Mouse (Mus musculus): ENCODE results near the gene Vps29.

The Vps29 gene

GRCm38 (mm10) chr5:122397495-122397894 is 43.3 kb downstream of the Vps29 start:
- in situ Hi-C loops (cut with MseI, MboI), result no loop called here

DNA sequence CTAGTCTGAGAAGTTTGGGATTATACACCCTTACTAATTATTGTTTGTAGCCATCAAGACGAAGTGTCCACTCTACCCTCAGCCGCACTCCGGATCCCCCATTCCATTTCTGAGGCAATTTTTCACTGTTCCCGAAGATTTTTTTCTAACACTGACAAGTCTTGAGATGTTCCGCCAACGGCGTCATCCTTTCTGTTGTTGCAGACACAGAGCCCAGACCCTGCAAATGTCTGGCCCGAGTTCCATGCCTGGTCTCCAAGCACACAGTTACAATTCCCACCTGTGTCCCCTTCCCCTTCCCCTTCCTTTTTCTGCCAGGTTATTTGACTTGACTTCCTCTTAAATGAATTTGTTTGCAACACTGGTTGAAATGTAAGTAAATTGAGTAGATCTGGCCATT is 45.7 kb downstream of the Vps29 start:
- in situ Hi-C loops (cut with MseI, MboI), result no loop called here

DNA sequence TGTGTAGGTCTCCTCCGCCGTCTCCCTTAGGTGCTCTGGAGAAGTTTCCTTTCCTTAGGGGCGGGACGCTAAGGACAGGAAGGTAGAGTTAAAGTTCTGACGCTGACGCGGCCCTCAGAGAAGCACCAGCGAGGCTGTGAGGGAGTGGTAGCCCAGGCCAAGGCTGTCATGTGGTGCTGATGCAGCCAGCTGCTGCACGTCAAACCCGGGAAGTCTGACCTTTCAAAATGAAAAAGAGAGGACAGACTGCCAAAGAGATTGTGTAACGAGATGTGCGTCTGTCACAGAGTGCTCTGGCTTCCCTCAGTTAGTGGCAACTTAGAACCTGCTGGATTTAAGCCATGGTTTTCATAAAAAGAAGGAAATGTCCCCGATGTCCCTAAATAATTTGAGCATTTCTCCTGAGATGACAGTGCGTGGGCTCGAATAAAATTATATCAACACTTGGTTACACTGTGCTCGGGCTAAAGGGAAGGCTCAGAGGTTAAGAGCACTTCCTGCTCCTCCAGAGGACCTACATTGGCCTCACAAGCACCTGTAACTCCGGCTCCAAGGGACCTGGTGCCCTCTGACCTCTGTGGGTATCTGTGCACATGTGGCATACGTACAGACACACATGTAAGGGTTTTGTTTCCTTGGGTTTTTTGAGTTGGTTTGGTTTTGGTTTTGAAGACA is 46.6 kb downstream of the Vps29 start:
- in situ Hi-C loops (cut with MseI, MboI), result no loop called here

- in situ Hi-C loops (cut with MseI, MboI), result no loop called here
Measured at GRCm38 (mm10) chr5:122401303-122401640, 47.1 kb downstream of the Vps29 start.

DNA sequence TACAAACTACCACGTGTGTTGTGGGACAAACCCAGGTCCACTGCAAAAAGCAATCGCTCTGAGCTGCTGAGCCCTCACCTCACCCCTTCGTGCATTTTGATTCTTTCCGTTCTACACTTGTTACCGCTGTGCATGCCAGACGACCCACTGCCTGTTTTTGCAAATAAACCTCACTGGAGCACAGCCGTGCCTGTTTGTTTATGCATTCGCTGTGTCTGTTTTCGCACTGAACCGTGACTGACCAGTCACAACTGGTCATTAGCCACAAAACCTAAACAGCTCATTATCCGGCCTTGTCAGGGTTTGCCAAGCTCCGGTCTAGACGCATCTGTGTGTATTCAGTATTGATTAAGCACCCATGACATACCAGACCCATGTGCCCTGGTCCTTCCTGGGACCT is 48.0 kb downstream of the Vps29 start:
- in situ Hi-C loops (cut with MseI, MboI), result no loop called here

GRCm38 (mm10) chr5:122402772-122403171 is 48.6 kb downstream of the Vps29 start:
- in situ Hi-C loops (cut with MseI, MboI), result no loop called here

DNA sequence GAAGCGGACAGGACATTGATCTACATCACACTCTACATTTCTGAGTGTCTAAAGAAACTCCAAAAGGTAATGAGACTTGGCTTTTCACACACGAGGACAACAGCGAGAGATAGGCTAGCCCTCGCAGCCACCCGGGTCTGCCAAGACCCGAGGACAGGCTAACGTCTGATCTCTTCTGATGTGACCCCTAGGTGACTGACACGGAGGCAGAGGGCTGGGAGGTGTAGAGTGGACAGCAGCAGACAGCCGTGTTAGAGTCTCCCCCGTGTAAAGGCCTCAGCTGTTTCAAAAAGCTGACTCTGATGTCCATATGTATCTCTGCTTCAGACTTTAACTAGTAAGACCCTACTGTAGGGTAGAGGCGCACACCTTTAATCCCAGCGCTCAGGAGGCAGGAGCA is 49.2 kb downstream of the Vps29 start:
- in situ Hi-C loops (cut with MseI, MboI), result no loop called here

GRCm38 (mm10) chr5:122405537-122405936 is 51.4 kb downstream of the Vps29 start:
- in situ Hi-C loops (cut with MseI, MboI), result no loop called here

DNA sequence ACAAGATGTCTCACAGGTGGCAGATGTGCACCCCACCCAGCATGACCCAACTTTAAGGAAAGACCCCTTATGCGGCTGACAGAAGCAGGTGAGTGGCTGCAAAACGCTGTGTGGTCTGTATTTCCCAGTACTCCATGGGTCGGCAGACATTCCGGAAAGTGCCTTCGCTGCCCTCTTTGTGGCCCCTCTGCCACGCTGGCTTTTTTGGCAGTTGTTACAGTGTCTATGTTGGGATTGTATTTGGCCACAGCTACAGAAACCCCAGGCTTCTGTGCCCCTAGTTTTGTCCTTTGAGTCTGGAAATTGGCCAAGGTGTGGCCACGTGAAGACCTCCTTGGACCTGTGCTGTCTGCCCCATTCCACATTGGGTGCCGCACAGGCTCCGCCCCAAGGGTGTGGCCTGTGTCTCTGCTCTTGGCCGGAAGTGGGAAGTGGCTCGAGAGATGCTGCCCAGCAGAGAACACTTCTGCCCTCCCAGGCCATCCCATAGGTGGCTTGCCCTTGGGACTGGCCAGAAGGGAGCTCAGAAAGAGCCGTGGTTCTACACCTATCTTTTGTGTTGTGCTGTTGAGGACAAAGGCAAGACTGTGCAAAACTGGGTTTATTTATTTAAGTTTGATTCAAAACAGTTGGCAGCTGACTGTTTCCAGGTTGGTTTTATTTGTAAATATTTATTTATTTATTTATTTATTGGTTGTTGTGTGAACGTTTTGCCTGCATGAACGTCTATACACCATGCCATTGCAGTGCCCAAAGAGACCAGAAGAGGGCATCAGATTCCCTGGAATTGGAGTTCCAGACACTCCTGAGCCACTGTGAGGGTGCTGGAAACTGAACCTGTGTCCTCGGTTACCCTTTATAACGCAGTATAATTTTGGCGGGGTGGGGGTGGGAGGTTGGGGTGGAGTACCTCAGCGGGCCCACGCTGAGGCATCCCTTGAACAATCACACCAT is 55.8 kb downstream of the Vps29 start:
- in situ Hi-C loops (cut with MseI, MboI), result no loop called here

DNA sequence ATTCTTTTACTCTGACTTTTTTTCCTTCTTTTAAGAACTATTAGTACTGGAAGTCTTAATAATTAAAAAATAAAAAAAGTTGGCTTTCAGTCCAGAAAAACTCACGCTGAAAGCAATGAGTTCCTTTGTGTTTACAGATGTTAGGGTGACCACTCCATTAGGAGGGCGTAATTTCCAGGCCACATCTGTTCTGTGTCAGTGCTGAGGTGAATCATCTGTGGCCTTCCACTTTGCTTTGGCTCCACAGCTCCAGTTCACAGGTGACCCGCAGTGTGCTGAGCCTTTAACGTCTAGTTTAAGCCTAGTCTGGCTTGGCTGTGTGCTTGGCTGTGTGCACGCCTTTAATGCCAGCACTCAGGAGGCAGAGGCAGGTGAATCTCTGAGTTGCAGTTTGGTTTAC is 57.7 kb downstream of the Vps29 start:
- in situ Hi-C loops (cut with MseI, MboI), result no loop called here

- in situ Hi-C loops (cut with MseI, MboI), result no loop called here
Measured at GRCm38 (mm10) chr5:122412826-122413225, 58.7 kb downstream of the Vps29 start.

GRCm38 (mm10) chr5:122414351-122414750 is 60.2 kb downstream of the Vps29 start:
- in situ Hi-C loops (cut with MseI, MboI), result no loop called here

Data from mouse trophoblast stem cell (cell line).